Mouse (Mus musculus) layer of hippocampus, adult 18-20 months (tissue): ENCODE data around the gene Gja8. TPM values are rescaled to one million over a fixed set of nuclear protein-coding genes. Genes with fewer than 3 reads are reported as not detected.
A peak's percentile ranks its signal among the peaks of the same experiment; 100 is the strongest.

Experiments used
- DNase-seq, 2 experiments: peaks; one replicate each; pipeline ENCODE4 v3.0.0; 2022; ENCODE audit warnings: low spot score in 2 of 2
- total RNA-seq, 2 experiments: library from RNA; stranded (reverse); gene quantifications; 2 replicates each; pipeline ENCODE4 v1.2.3; 2021

Gja8 gene
- total RNA-seq, 2 experiments from 2014 or later, result not detected

- no peak for DNase-seq
Observed at GRCm38 (mm10) chr3:96880385-96880784, 45.4 kb downstream of the Gja8 start.

- DNase-seq, result no peak
Observed at GRCm38 (mm10) chr3:96879536-96879935, 46.3 kb downstream of the Gja8 start.

- DNase-seq, result no peak
Observed at GRCm38 (mm10) chr3:96874808-96875571, 50.8 kb downstream of the Gja8 start.

- no peak for DNase-seq
Observed at GRCm38 (mm10) chr3:96872501-96872900, 53.3 kb downstream of the Gja8 start.

GRCm38 (mm10) chr3:96871070-96871469 is 54.8 kb downstream of the Gja8 start:
- DNase-seq, result peak in 1 of 2 experiments; percentile 20

GRCm38 (mm10) chr3:96870270-96870669 is 55.5 kb downstream of the Gja8 start:
- DNase-seq, result peak in 1 of 2 experiments; percentile 23

- DNase-seq, result no peak
Observed at GRCm38 (mm10) chr3:96869091-96869490, 56.7 kb downstream of the Gja8 start.

- DNase-seq, result no peak
Observed at GRCm38 (mm10) chr3:96868566-96868965, 57.3 kb downstream of the Gja8 start.

GRCm38 (mm10) chr3:96867863-96868262 is 58.0 kb downstream of the Gja8 start:
- no peak for DNase-seq

Other genes starting within 250 kb of the Gja8 start
- gene Pias3, start 229.6 kb downstream of the Gja8 start, total RNA-seq, result 10 to 100 TPM; 28.9 to 31.5 TPM
- 10 to 100 TPM; 11.4 to 17.9 TPM for gene Nudt17, start 217.5 kb downstream of the Gja8 start, total RNA-seq
- gene Polr3c, start 198.4 kb downstream of the Gja8 start, total RNA-seq, result 10 to 100 TPM; 20.7 to 22.5 TPM
- gene Rnf115, start 198.4 kb downstream of the Gja8 start, total RNA-seq, result 10 to 100 TPM; 61.6 to 62.0 TPM
- under 1 TPM; 0.46 to 0.50 TPM for gene Pdzk1, start 96.7 kb downstream of the Gja8 start, total RNA-seq
- gene Cd160, start 96.7 kb downstream of the Gja8 start, total RNA-seq, result not detected
- gene Gja5, start 21.3 kb downstream of the Gja8 start, total RNA-seq, result under 1 TPM; 0.53 to 0.69 TPM
- gene Gpr89, start 20.7 kb downstream of the Gja8 start, total RNA-seq, result 10 to 100 TPM; 42.7 to 43.4 TPM
- 10 to 100 TPM; 30.9 to 31.6 TPM for gene Acp6, start 232.8 kb upstream of the Gja8 start, total RNA-seq